Mouse (Mus musculus) ES-E14 (cell line): ENCODE measurements around the gene Samd10. TPM values are rescaled to one million over a fixed set of nuclear protein-coding genes. Genes with fewer than 3 reads are reported as not detected.

ENCODE experiments used
- DNase-seq: peaks from one replicate; pipeline ENCODE4 v3.0.0-alpha.2; 2013; ENCODE audit warnings: low read depth, low spot score
- H3K27ac ChIP-seq: 2 replicates; pipeline ENCODE4 v1.5.1; 2012; ENCODE audit warnings: low read depth, mild to moderate bottlenecking, low read length, moderate library complexity, mixed read lengths; ENCODE audit not compliant: poor library complexity, insufficient read depth, severe bottlenecking
- H3K36me3 ChIP-seq: 2 replicates; pipeline ENCODE4 v1.6.1; 2012; ENCODE audit warnings: mild to moderate bottlenecking, low read length, moderate library complexity, mixed read lengths; ENCODE audit not compliant: control insufficient read depth, poor library complexity, insufficient read depth, severe bottlenecking
- H3K4me1 ChIP-seq, 2 experiments: fragments of 150-350 bp in 1 of 2; sonication (generic) in 1 of 2; 2 replicates each; pipeline ENCODE4 v1.6.1; 2012; ENCODE audit warnings: low read length in 2 of 2, mild to moderate bottlenecking in 1 of 2, mixed read lengths in 1 of 2; ENCODE audit not compliant: control insufficient read depth in 2 of 2, insufficient read depth in 2 of 2, poor library complexity in 1 of 2
- H3K4me3 ChIP-seq, 2 experiments: fragments of 150-350 bp in 1 of 2; sonication (generic) in 1 of 2; 2 replicates each; pipeline ENCODE4 v1.5.1; 2012; ENCODE audit warnings: low read length in 2 of 2, low read depth in 1 of 2, mild to moderate bottlenecking in 1 of 2, mixed read lengths in 1 of 2; ENCODE audit not compliant: insufficient read depth in 1 of 2, poor library complexity in 1 of 2, severe bottlenecking in 1 of 2
- H3K9ac ChIP-seq: 2 replicates; pipeline ENCODE4 v1.6.1; 2012; ENCODE audit warnings: low read depth, mild to moderate bottlenecking, low read length, mixed read lengths; ENCODE audit not compliant: poor library complexity, insufficient read depth, severe bottlenecking
- H3K9me3 ChIP-seq: fragments of 150-350 bp; sonication (generic); 2 replicates; pipeline ENCODE4 v1.6.1; 2012; ENCODE audit warnings: low read depth, mild to moderate bottlenecking, low read length; ENCODE audit not compliant: control insufficient read depth, insufficient read depth
- CHD2 ChIP-seq: IDR thresholded peaks from 2 replicates; pipeline ENCODE4 v1.6.1; 2014; ENCODE audit warnings: mild to moderate bottlenecking, low read depth, low read length, inconsistent platforms
- HCFC1 ChIP-seq: IDR thresholded peaks from 2 replicates; pipeline ENCODE4 v1.6.1; 2012; ENCODE audit warnings: low read length, inconsistent platforms, borderline replicate concordance; ENCODE audit not compliant: insufficient read depth
- MAFK ChIP-seq: IDR thresholded peaks from 2 replicates; pipeline ENCODE4 v1.6.1; 2014; ENCODE audit warnings: mild to moderate bottlenecking, low read depth, low read length, inconsistent platforms; ENCODE audit not compliant: insufficient read depth
- ZC3H11A ChIP-seq: IDR thresholded peaks from 2 replicates; pipeline ENCODE4 v1.6.1; 2012; ENCODE audit warnings: low read depth, mild to moderate bottlenecking, inconsistent platforms, low read length, borderline replicate concordance
- ZNF384 ChIP-seq: IDR thresholded peaks from 2 replicates; pipeline ENCODE4 v1.6.1; 2012; ENCODE audit warnings: low read depth, low read length, inconsistent platforms
- in situ Hi-C, 2 experiments: fragments of 600-800 bp; cut with MboI; formaldehyde crosslinking; loops; one replicate each; pipeline ENCODE4 v1.15.1; 2025; ENCODE audit warnings: low sequenced_read_pairs in 2 of 2, inconsistent platforms in 1 of 2; ENCODE audit not compliant: unreplicated experiment in 2 of 2
- total RNA-seq: library from RNA; depleted of rRNA; stranded (reverse); fragments of 300-350 nt; gene quantifications from 2 replicates; pipeline ENCODE4 v1.2.3, GENCODE M21; 2012

Samd10 gene
- total RNA-seq, 1 experiment: 3.4 TPM

DNA sequence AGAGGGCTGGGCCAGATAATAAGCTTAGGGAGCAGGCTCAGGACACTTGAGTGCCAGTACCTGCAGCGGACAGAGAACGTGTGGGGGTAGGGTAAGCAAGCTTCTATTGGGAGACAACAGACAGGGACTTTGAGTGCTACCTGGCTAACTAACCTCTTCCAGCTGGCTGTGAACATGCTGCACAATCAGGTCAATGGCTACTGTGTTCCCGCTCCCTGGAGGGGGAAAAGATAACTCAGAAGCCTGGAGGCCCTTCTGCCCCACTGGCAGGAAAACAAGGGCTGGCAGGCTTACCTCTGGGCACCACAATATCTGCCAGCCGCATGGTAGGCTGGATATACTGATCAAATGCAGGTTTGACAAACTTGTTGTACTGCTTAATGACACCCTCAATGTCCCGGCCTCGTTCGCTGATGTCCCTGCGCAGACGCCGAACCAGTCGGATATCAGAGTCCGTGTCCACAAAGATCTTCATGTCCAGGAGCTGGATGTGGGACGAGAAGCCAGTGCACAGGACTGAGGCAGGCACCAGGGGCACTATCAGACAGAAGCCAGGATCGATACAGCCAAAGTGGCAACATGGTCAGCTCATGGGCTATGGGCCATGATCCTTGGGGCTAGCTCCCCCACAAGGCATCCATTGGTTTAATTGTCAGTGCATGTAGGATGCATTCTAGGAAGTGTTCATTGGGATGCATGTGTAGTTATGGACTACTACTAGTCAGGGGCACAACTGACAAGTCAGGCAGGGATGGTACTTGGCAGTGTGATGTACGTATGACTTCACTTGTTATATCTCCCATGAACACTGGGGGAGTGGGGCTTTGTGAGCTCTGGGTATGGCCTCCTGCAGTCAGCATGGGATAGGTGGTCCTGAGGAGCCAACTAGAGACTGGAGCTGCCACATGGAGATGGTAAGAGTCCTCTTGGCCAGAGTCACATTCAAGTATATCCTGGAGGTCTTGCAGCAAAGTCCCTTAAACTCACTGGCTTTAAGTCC, 25.8 kb downstream of the Samd10 start:
- no peaks in the 10 kb centered on the region; the same call in 1 of the 2 replicates for H3K36me3 ChIP-seq
- no peak overlapping the region for H3K4me3 ChIP-seq
- no peak for TF ChIP-seq MAFK
- H3K4me1 ChIP-seq: peaks cover 0 to 3% of the 10 kb centered on the region in 2 experiments; a peak in 1 of 4 replicates
- in situ Hi-C loops: no loop called here
- H3K27ac ChIP-seq: no peak overlapping the region
- H3K9ac ChIP-seq: no peak overlapping the region
- no peak for DNase-seq
- H3K9me3 ChIP-seq: no peaks in the 10 kb centered on the region

DNA sequence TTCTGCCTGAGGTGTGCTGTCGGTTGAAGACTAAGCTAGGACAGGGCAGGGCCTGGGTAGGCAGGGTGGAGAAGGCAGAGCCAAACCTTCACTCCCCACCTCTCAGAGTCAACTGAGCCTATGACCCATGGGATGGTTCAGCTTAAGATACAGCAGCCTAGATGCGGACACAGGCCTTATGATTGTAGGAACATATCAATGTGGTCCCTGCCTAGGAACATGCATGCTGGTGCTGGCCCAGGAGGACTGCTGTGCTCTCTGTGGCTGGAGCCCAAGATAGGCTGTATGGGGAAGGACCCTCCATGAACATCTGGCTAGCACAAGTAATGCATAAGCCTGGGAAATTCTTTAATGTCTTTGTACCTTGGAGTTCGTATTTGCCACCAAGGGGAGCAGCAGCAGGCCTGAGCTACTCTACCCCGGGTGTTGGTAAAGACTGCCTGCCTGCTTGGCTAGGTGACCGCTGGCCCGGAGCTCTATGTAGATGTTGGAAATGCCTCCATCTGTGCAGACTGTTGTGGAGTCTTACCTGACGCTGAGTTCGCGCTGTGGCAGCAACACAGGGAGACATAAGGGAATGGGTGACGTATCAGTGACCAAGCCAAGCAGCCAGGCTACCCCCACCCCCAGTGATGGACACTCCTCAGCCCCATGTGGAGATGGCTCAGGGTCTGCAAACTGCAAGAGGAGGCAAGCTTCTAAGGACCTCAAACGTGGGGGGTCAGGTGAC, 26.9 kb downstream of the Samd10 start:
- Histone ChIP-seq H3K4me1 (peaks cover 0 to 3% of the 10 kb centered on the region in 2 experiments; a peak in 1 of 4 replicates), H3K9me3 (no peaks in the 10 kb centered on the region), H3K27ac (no peak overlapping the region), H3K36me3 (no peaks in the 10 kb centered on the region; the same call in 1 of the 2 replicates), H3K9ac (no peak overlapping the region), H3K4me3 (no peak overlapping the region)
- DNase-seq: no peak
- TF ChIP-seq ZC3H11A: no peak
- no peak for TF ChIP-seq HCFC1
- TF ChIP-seq CHD2: no peak
- no peak for TF ChIP-seq ZNF384
- no peak for TF ChIP-seq MAFK
- in situ Hi-C loops: no loop called here

DNA sequence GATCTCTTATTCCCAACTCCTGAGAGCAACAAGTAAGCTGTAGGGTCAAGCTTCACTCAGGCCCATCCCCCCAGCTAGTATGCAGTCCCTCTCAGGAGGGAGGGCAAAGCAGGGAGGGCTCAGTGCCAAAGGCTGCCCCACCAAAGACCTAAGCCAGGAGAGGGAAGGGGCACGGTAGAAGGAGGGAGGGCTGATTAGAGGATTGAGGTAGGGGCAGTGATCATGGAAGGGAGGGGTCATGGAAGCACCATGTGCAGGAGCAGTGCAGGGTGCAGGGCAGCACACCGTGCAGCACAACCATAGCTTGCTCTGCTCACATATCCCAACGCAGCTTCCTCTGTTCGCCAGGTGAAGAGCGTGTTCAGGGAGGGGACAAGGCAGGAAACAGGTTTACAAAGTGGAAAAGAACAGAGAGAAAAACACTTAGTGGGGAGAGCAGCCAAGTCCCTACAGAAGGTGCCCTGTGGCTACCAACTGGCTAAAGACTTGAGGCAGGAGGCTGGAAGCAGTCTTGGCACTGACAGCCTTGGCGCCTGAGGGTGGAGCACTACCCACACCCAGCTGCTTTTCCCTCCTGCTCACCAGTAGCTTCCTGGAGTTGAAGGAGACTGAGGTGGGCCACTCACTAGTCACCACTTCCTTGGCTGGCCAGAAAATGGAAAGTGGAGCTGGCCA, 28.0 kb downstream of the Samd10 start:
- TF ChIP-seq MAFK (no peak), ZNF384 (no peak), ZC3H11A (no peak), CHD2 (no peak), HCFC1 (no peak)
- Histone ChIP-seq H3K9me3 (no peaks in the 10 kb centered on the region), H3K27ac (no peak overlapping the region), H3K9ac (no peak overlapping the region), H3K4me1 (peaks cover 0 to 3% of the 10 kb centered on the region in 2 experiments; a peak in 1 of 4 replicates), H3K36me3 (no peaks in the 10 kb centered on the region; the same call in 1 of the 2 replicates), H3K4me3 (no peak overlapping the region)
- in situ Hi-C loops: no loop called here
- DNase-seq: no peak

DNA sequence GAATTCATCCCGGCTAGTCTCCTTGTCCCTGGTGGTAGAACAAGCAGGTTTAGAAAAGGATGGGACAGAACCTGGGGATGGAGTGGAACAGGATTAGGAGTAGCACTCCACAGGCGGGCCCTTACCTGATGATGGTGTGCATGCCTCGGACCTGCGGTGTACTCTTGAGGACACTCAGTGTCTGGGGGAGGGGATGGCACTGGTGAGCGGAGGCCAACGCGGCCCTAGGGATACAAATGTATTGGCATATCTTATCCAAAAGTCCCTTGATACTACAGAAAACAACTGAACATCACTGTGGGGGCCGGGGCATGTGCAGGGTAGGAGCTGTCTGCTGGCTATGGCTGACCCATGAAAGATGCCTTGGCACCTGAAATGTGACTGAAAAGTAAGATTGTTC, 28.6 kb downstream of the Samd10 start:
- Histone ChIP-seq H3K4me3 (no peak overlapping the region), H3K36me3 (no peaks in the 10 kb centered on the region; the same call in 1 of the 2 replicates), H3K9ac (no peak overlapping the region), H3K27ac (no peak overlapping the region), H3K4me1 (peaks cover 0 to 3% of the 10 kb centered on the region in 2 experiments; a peak in 1 of 4 replicates), H3K9me3 (no peaks in the 10 kb centered on the region)
- in situ Hi-C loops: no loop called here
- no peak for TF ChIP-seq HCFC1
- no peak for TF ChIP-seq MAFK
- TF ChIP-seq ZNF384: no peak
- no peak for TF ChIP-seq CHD2
- TF ChIP-seq ZC3H11A: no peak
- no peak for DNase-seq
